Mouse (Mus musculus): ENCODE measurements around the gene Magi1. TPM values are rescaled to one million over a fixed set of nuclear protein-coding genes. Genes with fewer than 3 reads are reported as not detected.

The Magi1 gene
- polyA plus RNA-seq, 1 experiment = 1.3 TPM

GRCm38 (mm10) chr6:93727630-93728178 lies 556.0 kb downstream of the Magi1 start:
- WGBS = 48% methylated on average over 15 of the region's 15 CpGs
- Histone ChIP-seq H3K27ac (ENCODE audit: control insufficient read depth, insufficient read depth, low read depth, low read length, poor library complexity) (no peak overlapping the region), H3K4me3 (replicated peaks; ENCODE audit: control insufficient read depth, low read depth, low read length) (no peak overlapping the region), H3K4me1 (ENCODE audit: control insufficient read depth, insufficient read depth, low read length) (no peaks in the 10 kb centered on the region; the same call in 1 of the 2 replicates)
- no peak for TF ChIP-seq CTCF (IDR thresholded peaks at IDR 0.05; ENCODE audit: control insufficient read depth, insufficient read depth, low read length)

- WGBS = 58% methylated on average over 7 of the region's 7 CpGs
- TF ChIP-seq CTCF (IDR thresholded peaks at IDR 0.05; ENCODE audit: control insufficient read depth, insufficient read depth, low read length) (no peak), POLR2A (IDR thresholded peaks at IDR 0.05; ENCODE audit: borderline replicate concordance, control insufficient read depth, low read depth, low read length) (no peak)
- H3K4me1 ChIP-seq (ENCODE audit: control insufficient read depth, insufficient read depth, low read length) = no peaks in the 10 kb centered on the region; the same call in 1 of the 2 replicates
- no peak overlapping the region for H3K4me3 ChIP-seq (replicated peaks; ENCODE audit: control insufficient read depth, low read depth, low read length)
- H3K27ac ChIP-seq (ENCODE audit: control insufficient read depth, insufficient read depth, low read depth, low read length, poor library complexity) = no peak overlapping the region
Observed at GRCm38 (mm10) chr6:93726829-93727455, 556.8 kb downstream of the Magi1 start.

GRCm38 (mm10) chr6:93726121-93726520 lies 557.6 kb downstream of the Magi1 start:
- TF ChIP-seq CTCF (IDR thresholded peaks at IDR 0.05; ENCODE audit: control insufficient read depth, insufficient read depth, low read length) (no peak), POLR2A (IDR thresholded peaks at IDR 0.05; ENCODE audit: borderline replicate concordance, control insufficient read depth, low read depth, low read length) (no peak)
- Histone ChIP-seq H3K4me1 (ENCODE audit: control insufficient read depth, insufficient read depth, low read length) (no peaks in the 10 kb centered on the region; the same call in 1 of the 2 replicates), H3K4me3 (replicated peaks; ENCODE audit: control insufficient read depth, low read depth, low read length) (no peak overlapping the region), H3K27ac (ENCODE audit: control insufficient read depth, insufficient read depth, low read depth, low read length, poor library complexity) (no peak overlapping the region)
- WGBS = 82% methylated on average over 10 of the region's 10 CpGs

GRCm38 (mm10) chr6:93724749-93725148 lies 559.0 kb downstream of the Magi1 start:
- TF ChIP-seq POLR2A (IDR thresholded peaks at IDR 0.05; ENCODE audit: borderline replicate concordance, control insufficient read depth, low read depth, low read length) = no peak
- no peak for TF ChIP-seq CTCF (IDR thresholded peaks at IDR 0.05; ENCODE audit: control insufficient read depth, insufficient read depth, low read length)
- WGBS = 73% methylated on average over 7 of the region's 7 CpGs

GRCm38 (mm10) chr6:93723226-93723625 lies 560.5 kb downstream of the Magi1 start:
- Histone ChIP-seq H3K4me1 (ENCODE audit: control insufficient read depth, insufficient read depth, low read length) (no peaks in the 10 kb centered on the region), H3K27ac (ENCODE audit: control insufficient read depth, insufficient read depth, low read depth, low read length, poor library complexity) (no peak overlapping the region), H3K4me3 (replicated peaks; ENCODE audit: control insufficient read depth, low read depth, low read length) (no peak overlapping the region)
- no peak for TF ChIP-seq POLR2A (IDR thresholded peaks at IDR 0.05; ENCODE audit: borderline replicate concordance, control insufficient read depth, low read depth, low read length)
- whole genome bisulfite sequencing = 71% methylated on average over 2 of the region's 2 CpGs

More at GRCm38 (mm10) chr6:93724749-93725148, 559.0 kb downstream of the Magi1 start:
- Histone ChIP-seq H3K4me3 (replicated peaks; ENCODE audit: control insufficient read depth, low read depth, low read length) (no peak overlapping the region), H3K27ac (ENCODE audit: control insufficient read depth, insufficient read depth, low read depth, low read length, poor library complexity) (no peak overlapping the region), H3K4me1 (ENCODE audit: control insufficient read depth, insufficient read depth, low read length) (no peaks in the 10 kb centered on the region; the same call in 1 of the 2 replicates)

- 64% methylated on average over 4 of the region's 4 CpGs for whole genome bisulfite sequencing
- Histone ChIP-seq H3K27ac (ENCODE audit: control insufficient read depth, insufficient read depth, low read depth, low read length, poor library complexity) (no peak overlapping the region), H3K4me1 (ENCODE audit: control insufficient read depth, insufficient read depth, low read length) (no peaks in the 10 kb centered on the region), H3K4me3 (replicated peaks; ENCODE audit: control insufficient read depth, low read depth, low read length) (no peak overlapping the region)
- no peak for TF ChIP-seq POLR2A (IDR thresholded peaks at IDR 0.05; ENCODE audit: borderline replicate concordance, control insufficient read depth, low read depth, low read length)
- no peak for TF ChIP-seq CTCF (IDR thresholded peaks at IDR 0.05; ENCODE audit: control insufficient read depth, insufficient read depth, low read length)
Observed at GRCm38 (mm10) chr6:93719532-93719931, 564.2 kb downstream of the Magi1 start.

- H3K4me1 ChIP-seq (ENCODE audit: control insufficient read depth, insufficient read depth, low read length) = no peaks in the 10 kb centered on the region
- 5% methylated on average over 5 of the region's 5 CpGs for WGBS
- no peak overlapping the region for H3K27ac ChIP-seq (ENCODE audit: control insufficient read depth, insufficient read depth, low read depth, low read length, poor library complexity)
- H3K4me3 ChIP-seq (replicated peaks; ENCODE audit: control insufficient read depth, low read depth, low read length) = no peak overlapping the region
- TF ChIP-seq POLR2A (IDR thresholded peaks at IDR 0.05; ENCODE audit: borderline replicate concordance, control insufficient read depth, low read depth, low read length) (no peak), CTCF (IDR thresholded peaks at IDR 0.05; ENCODE audit: control insufficient read depth, insufficient read depth, low read length) (no peak)
Observed at GRCm38 (mm10) chr6:93718385-93718784, 565.3 kb downstream of the Magi1 start.

- no peak overlapping the region for H3K4me3 ChIP-seq (replicated peaks; ENCODE audit: control insufficient read depth, low read depth, low read length)
- no peak for TF ChIP-seq CTCF (IDR thresholded peaks at IDR 0.05; ENCODE audit: control insufficient read depth, insufficient read depth, low read length)
- TF ChIP-seq POLR2A (IDR thresholded peaks at IDR 0.05; ENCODE audit: borderline replicate concordance, control insufficient read depth, low read depth, low read length) = no peak
- H3K27ac ChIP-seq (ENCODE audit: control insufficient read depth, insufficient read depth, low read depth, low read length, poor library complexity) = no peak overlapping the region
- WGBS = 30% methylated on average over 7 of the region's 7 CpGs
- H3K4me1 ChIP-seq (ENCODE audit: control insufficient read depth, insufficient read depth, low read length) = no peaks in the 10 kb centered on the region
Observed at GRCm38 (mm10) chr6:93717826-93718375, 565.8 kb downstream of the Magi1 start.

Measured in bone marrow, adult 2 months (tissue).